Mouse (Mus musculus) ES-E14 (cell line): Measurements from ENCODE around the gene Gm12248.

Experiments
- HCFC1 ChIP-seq: IDR thresholded peaks from 2 replicates; pipeline ENCODE4 v1.6.1; 2012; ENCODE audit warnings: low read length, inconsistent platforms, borderline replicate concordance; ENCODE audit not compliant: insufficient read depth
- MAFK ChIP-seq: IDR thresholded peaks from 2 replicates; pipeline ENCODE4 v1.6.1; 2014; ENCODE audit warnings: mild to moderate bottlenecking, low read depth, low read length, inconsistent platforms; ENCODE audit not compliant: insufficient read depth
- ZC3H11A ChIP-seq: IDR thresholded peaks from 2 replicates; pipeline ENCODE4 v1.6.1; 2012; ENCODE audit warnings: low read depth, mild to moderate bottlenecking, inconsistent platforms, low read length, borderline replicate concordance
- ZNF384 ChIP-seq: IDR thresholded peaks from 2 replicates; pipeline ENCODE4 v1.6.1; 2012; ENCODE audit warnings: low read depth, low read length, inconsistent platforms

DNA sequence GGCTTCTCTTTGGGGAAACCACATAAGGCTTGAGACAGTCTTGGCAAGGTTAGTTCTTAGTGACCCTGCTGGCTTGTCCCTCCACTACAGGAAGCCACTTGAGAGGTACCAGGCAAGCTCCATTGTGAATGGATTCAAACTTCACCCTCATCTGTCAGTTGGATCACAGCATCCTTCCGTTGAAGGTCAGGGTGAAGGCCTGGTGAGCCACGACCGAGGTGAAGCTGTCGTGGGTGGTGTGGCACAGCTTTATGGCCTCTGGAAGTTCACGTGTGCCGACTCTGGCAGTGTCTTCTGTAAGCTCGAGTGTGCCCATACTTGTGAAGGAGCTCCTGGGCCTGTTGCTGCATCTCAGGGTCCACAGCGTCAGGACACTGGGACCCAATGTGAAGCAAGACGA is 28.4 kb upstream of the Gm12248 start:
- TF ChIP-seq ZC3H11A, result no peak
- TF ChIP-seq ZNF384, result no peak
- TF ChIP-seq MAFK, result no peak
- no peak for TF ChIP-seq HCFC1
